Mouse (Mus musculus) G1E (cell line): ENCODE data around the gene Capn5. TPM values are rescaled to one million over a fixed set of nuclear protein-coding genes. Genes with fewer than 3 reads are reported as not detected.

Experiments used
- ATAC-seq: 2 replicates; pipeline ENCODE4 v1.8.0; 2016; ENCODE audit warnings: mild to moderate bottlenecking; ENCODE audit not compliant: insufficient number of reproducible peaks, poor library complexity, low FRiP score, severe bottlenecking; ENCODE audit errors: extremely low read depth
- DNase-seq: peaks from one replicate; pipeline ENCODE4 v3.0.0; 2012; ENCODE audit warnings: low spot score
- H3K27me3 ChIP-seq: 2 replicates; pipeline ENCODE4 v1.6.1; 2012; ENCODE audit warnings: mild to moderate bottlenecking, low read length, inconsistent platforms; ENCODE audit not compliant: insufficient read depth
- H3K36me3 ChIP-seq: replicated peaks from 2 replicates; pipeline ENCODE3; 2012; ENCODE audit warnings: mild to moderate bottlenecking, inconsistent platforms
- H3K4me1 ChIP-seq: 2 replicates; pipeline ENCODE4 v1.6.1; 2012; ENCODE audit warnings: low read depth, low read length, inconsistent platforms, mixed read lengths; ENCODE audit not compliant: insufficient read depth
- H3K4me3 ChIP-seq: 2 replicates; pipeline ENCODE4 v1.5.1; 2012; ENCODE audit warnings: low read depth, mild to moderate bottlenecking, inconsistent platforms, low read length, moderate library complexity, mixed read lengths
- H3K9me3 ChIP-seq: replicated peaks from 2 replicates; pipeline ENCODE4 v1.6.1; 2012; ENCODE audit warnings: inconsistent platforms
- CTCF ChIP-seq: IDR thresholded peaks from 2 replicates; pipeline ENCODE4 v1.5.1; 2012; ENCODE audit warnings: low read depth, low read length, inconsistent platforms, mixed read lengths
- GATA1 ChIP-seq: IDR thresholded peaks from 2 replicates; pipeline ENCODE4 v1.6.1; 2012; ENCODE audit warnings: borderline replicate concordance, low read length, inconsistent platforms, mixed read lengths
- GATA2 ChIP-seq: IDR thresholded peaks from 2 replicates; pipeline ENCODE4 v1.6.1; 2012; ENCODE audit warnings: low read depth, low read length, inconsistent platforms, borderline replicate concordance
- POLR2AphosphoS5 ChIP-seq: IDR thresholded peaks from 2 replicates; pipeline ENCODE4 v1.6.1; 2012; ENCODE audit warnings: low read depth, low read length, inconsistent platforms; ENCODE audit not compliant: insufficient replicate concordance
- TAL1 ChIP-seq: conservative IDR thresholded peaks from 2 replicates; pipeline ENCODE4 v1.6.1; 2012; ENCODE audit warnings: low read depth, low read length, inconsistent platforms, mixed read lengths
- polyA plus RNA-seq: library from polyadenylated mRNA; stranded (reverse); fragments of >175 nt; gene quantifications from 2 replicates; pipeline ENCODE4 v1.2.3, GENCODE M21; 2012
- total RNA-seq, 2 experiments: library from RNA; stranded (forward) in 1 of 2; stranded (reverse) in 1 of 2; fragments of 200-1000 nt in 1 of 2; fragments of >200 nt in 1 of 2; fragmentation: Nextera tagmentation in 1 of 2; gene quantifications; 2 replicates each; pipeline ENCODE4 v1.2.3; 2014 to 2017

The Capn5 gene
- total and polyA plus RNA-seq, 3 experiments: 0.03 to 6.5 (median 1.0) TPM

GRCm38 (mm10) chr7:98145402-98145801, 32.7 kb downstream of the Capn5 start, which contains the start of gene Omp:
TSS of gene Omp (minus strand) at chr7:98145502.
- no peaks in the 10 kb centered on the region for H3K9me3 ChIP-seq
- DNase-seq (no peak), ATAC-seq (no peak)
- H3K36me3 ChIP-seq: no peaks in the 10 kb centered on the region
- no peak for TF ChIP-seq GATA1
- TF ChIP-seq POLR2AphosphoS5: no peak
- TF ChIP-seq CTCF: no peak
- TF ChIP-seq TAL1: no peak
- no peaks in the 10 kb centered on the region for H3K4me1 ChIP-seq
- H3K4me3 ChIP-seq: no peak within 1 kb of the TSS
- peaks cover 41% of the 10 kb centered on the region for H3K27me3 ChIP-seq

GRCm38 (mm10) chr7:98142648-98143047, 35.4 kb downstream of the Capn5 start:
- TF ChIP-seq TAL1 (no peak), GATA2 (no peak), POLR2AphosphoS5 (no peak), GATA1 (no peak), CTCF (no peak)
- Histone ChIP-seq H3K4me3 (no peak overlapping the region), H3K4me1 (no peaks in the 10 kb centered on the region), H3K9me3 (no peaks in the 10 kb centered on the region), H3K27me3 (peaks cover 25% of the 10 kb centered on the region), H3K36me3 (no peaks in the 10 kb centered on the region)
- DNase-seq: no peak
- ATAC-seq: no peak

GRCm38 (mm10) chr7:98142247-98142646, 35.8 kb downstream of the Capn5 start:
- no peaks in the 10 kb centered on the region for H3K36me3 ChIP-seq
- no peak overlapping the region for H3K4me3 ChIP-seq
- no peaks in the 10 kb centered on the region for H3K4me1 ChIP-seq
- peaks cover 23% of the 10 kb centered on the region for H3K27me3 ChIP-seq
- no peaks in the 10 kb centered on the region for H3K9me3 ChIP-seq
- DNase-seq (no peak), ATAC-seq (no peak)
- TF ChIP-seq CTCF: no peak
- no peak for TF ChIP-seq POLR2AphosphoS5
- no peak for TF ChIP-seq GATA1
- no peak for TF ChIP-seq TAL1
- TF ChIP-seq GATA2: no peak

GRCm38 (mm10) chr7:98141206-98141605, 36.9 kb downstream of the Capn5 start:
- Histone ChIP-seq H3K4me1 (no peaks in the 10 kb centered on the region), H3K36me3 (no peaks in the 10 kb centered on the region), H3K4me3 (no peak overlapping the region), H3K27me3 (peaks cover 23% of the 10 kb centered on the region), H3K9me3 (no peaks in the 10 kb centered on the region)
- TF ChIP-seq POLR2AphosphoS5 (no peak), CTCF (no peak), GATA1 (no peak), GATA2 (no peak), TAL1 (no peak)
- DNase-seq: no peak
- no peak for ATAC-seq

GRCm38 (mm10) chr7:98140597-98140996, 37.5 kb downstream of the Capn5 start:
- peaks cover 25% of the 10 kb centered on the region for H3K27me3 ChIP-seq
- no peaks in the 10 kb centered on the region for H3K4me1 ChIP-seq
- H3K36me3 ChIP-seq: no peaks in the 10 kb centered on the region
- H3K4me3 ChIP-seq: no peak overlapping the region
- H3K9me3 ChIP-seq: no peaks in the 10 kb centered on the region
- no peak for DNase-seq
- no peak for TF ChIP-seq GATA1
- TF ChIP-seq GATA2: no peak
- no peak for TF ChIP-seq POLR2AphosphoS5
- TF ChIP-seq CTCF: no peak
- TF ChIP-seq TAL1: no peak
- no peak for ATAC-seq

GRCm38 (mm10) chr7:98139216-98139615, 38.9 kb downstream of the Capn5 start:
- Histone ChIP-seq H3K4me3 (no peak overlapping the region), H3K27me3 (peaks cover 26% of the 10 kb centered on the region), H3K36me3 (no peaks in the 10 kb centered on the region), H3K9me3 (no peaks in the 10 kb centered on the region), H3K4me1 (no peaks in the 10 kb centered on the region)
- no peak for ATAC-seq
- DNase-seq: no peak
- TF ChIP-seq CTCF (no peak), GATA1 (no peak), POLR2AphosphoS5 (no peak), TAL1 (no peak), GATA2 (no peak)

GRCm38 (mm10) chr7:98137995-98138394, 40.1 kb downstream of the Capn5 start:
- TF ChIP-seq GATA2 (no peak), GATA1 (no peak), CTCF (no peak), TAL1 (no peak), POLR2AphosphoS5 (no peak)
- H3K9me3 ChIP-seq: no peaks in the 10 kb centered on the region
- H3K36me3 ChIP-seq: no peaks in the 10 kb centered on the region
- H3K4me3 ChIP-seq: no peak overlapping the region
- H3K27me3 ChIP-seq: peaks cover 19% of the 10 kb centered on the region
- DNase-seq (no peak), ATAC-seq (no peak)
- H3K4me1 ChIP-seq: no peaks in the 10 kb centered on the region
